Mouse (Mus musculus) gastrocnemius, postnatal 4 days (tissue): ENCODE data around the gene St7. TPM values are rescaled to one million over a fixed set of nuclear protein-coding genes. Genes with fewer than 3 reads are reported as not detected.

Experiments
- DNase-seq, 2 experiments: peaks; one replicate each; pipeline ENCODE4 v3.0.0; 2021 to 2022; ENCODE audit warnings: low spot score in 2 of 2, mixed read lengths in 2 of 2
- total RNA-seq, 2 experiments: library from RNA; stranded (reverse); gene quantifications; 2 replicates each; pipeline ENCODE4 v1.2.3; 2021

Gene St7
- total RNA-seq, 2 experiments from 2014 or later = 17.4 to 18.3 TPM

DNA sequence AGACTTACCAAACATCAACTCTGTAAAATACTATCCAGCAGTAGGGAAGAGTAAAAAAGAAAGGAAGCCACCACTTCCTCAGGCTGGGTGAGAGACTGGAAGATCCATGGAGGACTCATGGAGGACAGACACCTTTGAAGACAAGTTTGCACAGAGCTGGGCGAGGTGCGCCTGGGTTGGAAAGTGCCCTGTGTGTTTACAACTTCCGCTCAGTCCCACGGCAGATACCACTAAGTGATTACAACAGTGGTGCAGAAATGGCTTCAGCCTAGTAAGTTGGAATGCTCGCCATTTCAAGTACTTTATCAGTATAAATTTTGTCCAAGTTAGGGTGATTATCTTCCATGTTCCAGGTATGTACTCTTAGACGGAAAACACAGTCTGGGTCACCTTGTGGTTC is 63.2 kb downstream of the St7 start:
- no peak for DNase-seq

- no peak for DNase-seq
Observed at GRCm38 (mm10) chr6:17758568-17758967, 65.8 kb downstream of the St7 start.

DNA sequence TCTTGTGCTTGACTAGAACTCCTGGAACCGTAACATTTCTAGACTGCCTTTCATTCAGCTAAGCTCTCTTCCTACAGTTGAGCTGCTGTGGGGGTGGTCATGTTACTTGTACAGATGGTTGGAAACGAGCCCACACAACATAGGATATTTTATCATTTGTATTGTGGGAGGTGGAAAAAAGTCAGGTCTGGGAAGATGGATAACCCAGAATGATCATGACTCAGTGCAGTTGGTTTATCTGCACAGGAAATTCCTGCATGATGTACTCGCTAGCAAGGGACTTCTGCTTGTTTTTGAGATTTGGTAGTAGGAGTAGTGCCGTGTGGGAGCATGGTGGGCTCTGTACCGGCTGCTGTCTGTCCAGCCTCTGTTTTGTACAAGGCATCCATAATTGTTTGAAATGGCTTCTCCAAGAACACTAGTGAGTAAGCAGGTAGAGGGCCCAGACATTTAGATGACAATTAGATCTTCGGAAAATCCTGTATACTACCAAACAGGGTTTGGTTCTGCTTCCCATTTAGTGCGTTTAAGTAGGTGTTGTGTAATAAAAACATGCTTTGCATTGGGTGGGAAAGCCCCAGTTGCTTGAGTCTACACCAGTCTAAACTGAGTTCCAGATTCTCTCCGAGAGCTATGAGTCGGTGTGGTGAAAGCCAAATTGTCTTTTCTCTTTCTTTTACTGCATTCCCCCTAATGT is 71.4 kb downstream of the St7 start:
- DNase-seq = no peak

DNA sequence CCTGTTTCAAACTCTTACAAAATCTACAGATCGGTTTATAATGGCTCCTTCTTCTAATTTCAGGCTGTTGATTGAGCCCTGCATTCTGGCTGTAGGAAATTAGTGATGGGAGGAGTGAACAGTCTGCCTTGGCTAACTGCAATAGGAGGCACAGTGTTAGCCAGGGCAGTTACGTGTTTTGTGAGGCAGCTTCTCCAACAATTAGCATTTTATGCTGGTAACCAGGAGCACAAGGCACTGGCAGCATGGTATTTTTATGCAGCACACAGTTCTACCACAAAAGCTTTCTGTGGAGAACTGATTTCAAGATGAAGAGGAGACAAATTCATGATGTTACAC is 71.9 kb downstream of the St7 start:
- no peak for DNase-seq

GRCm38 (mm10) chr6:17769972-17770644 is 77.4 kb downstream of the St7 start:
- no peak for DNase-seq

GRCm38 (mm10) chr6:17770645-17771345 is 78.1 kb downstream of the St7 start:
- DNase-seq = no peak

GRCm38 (mm10) chr6:17771456-17771855 is 78.7 kb downstream of the St7 start:
- DNase-seq = no peak

- no peak for DNase-seq
Observed at GRCm38 (mm10) chr6:17772514-17772913, 79.8 kb downstream of the St7 start.

GRCm38 (mm10) chr6:17776041-17776440 is 83.3 kb downstream of the St7 start:
- no peak for DNase-seq

- no peak for DNase-seq
Observed at GRCm38 (mm10) chr6:17777018-17777799, 84.5 kb downstream of the St7 start.

DNA sequence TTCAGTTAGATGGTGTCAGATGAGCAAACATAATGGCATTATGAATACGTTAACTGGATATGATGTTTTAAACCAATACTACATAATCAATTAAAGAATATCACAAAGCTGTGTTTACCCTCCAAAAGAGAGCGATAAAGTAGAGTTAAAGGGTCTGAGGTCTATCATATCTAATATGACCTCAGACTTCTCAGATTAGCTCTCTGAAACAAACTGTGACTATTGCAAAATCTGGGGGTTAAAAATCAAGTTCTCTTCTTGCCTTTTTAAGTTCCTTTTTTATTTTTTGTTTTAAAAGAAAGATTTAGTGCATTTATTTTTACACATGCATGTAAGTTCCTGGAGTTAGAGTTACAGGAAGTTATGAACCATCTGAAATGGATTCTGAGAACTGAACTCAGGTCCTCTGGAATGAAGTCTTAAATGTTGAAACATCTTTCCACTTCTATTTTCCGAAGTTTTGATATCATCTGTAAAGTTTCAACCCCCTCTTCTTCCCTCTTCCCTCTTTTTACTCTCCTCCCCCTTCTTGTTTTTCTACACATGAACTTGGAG is 86.0 kb downstream of the St7 start:
- no peak for DNase-seq

- DNase-seq = no peak
Observed at GRCm38 (mm10) chr6:17783511-17783910, 90.8 kb downstream of the St7 start.

DNA sequence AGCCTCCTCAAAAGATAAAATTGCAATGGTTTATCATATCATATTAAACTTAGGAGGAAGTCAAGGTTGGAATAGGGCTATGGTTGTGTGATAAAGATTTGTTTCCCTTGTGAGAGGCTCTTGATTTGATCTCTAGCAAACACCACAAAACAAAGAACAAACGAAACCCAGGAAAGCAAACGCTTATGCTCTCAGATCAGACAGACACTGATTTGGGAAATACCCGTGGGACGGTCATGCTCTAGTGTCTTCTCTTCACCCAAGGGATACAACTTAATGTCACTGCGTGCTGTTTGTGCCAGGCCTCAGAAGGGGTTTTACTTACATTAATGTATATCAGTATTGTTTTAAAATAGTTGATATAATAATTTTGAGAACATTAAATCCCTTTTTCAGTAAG is 91.8 kb downstream of the St7 start:
- no peak for DNase-seq

GRCm38 (mm10) chr6:17785248-17785647 is 92.5 kb downstream of the St7 start:
- no peak for DNase-seq

- DNase-seq = no peak
Observed at GRCm38 (mm10) chr6:17787810-17788209, 95.1 kb downstream of the St7 start.

DNA sequence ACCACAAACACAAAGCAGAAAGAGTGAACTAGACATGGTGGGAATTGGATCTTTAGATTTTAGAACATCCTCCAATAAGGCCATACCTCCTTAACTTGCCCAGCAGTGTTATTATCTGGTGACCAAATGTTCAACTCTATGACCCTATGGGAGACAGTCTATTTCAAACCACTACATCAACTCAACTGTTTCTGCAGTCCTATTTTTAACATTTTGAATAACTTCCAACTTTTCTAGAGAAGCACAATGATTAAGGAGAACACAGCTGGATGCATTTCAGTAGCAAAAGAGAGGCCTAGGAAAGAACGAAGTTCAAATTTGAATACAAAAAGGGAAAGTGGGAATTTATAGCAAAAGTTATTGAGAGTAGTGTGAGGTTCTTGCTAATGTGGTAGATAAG is 97.5 kb downstream of the St7 start:
- no peak for DNase-seq

DNA sequence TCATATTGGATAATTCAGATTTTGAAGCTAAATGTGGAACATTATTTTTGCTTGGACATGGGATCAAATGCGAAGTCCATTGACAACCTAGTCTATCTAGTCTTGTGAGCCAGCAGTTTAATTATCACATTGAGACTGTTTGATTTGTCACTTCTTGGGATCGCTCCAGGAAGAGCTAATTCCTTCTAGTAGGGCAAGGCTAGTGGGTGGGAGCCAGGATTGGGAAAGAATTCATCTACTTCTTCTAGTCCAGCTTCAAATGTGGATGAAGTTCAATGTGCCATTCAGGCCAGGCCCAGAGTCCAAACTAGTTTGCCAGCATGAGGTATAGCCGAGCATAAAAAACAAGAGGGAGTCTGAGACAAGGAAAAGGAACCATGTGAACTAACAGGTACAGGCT is 100.7 kb downstream of the St7 start:
- no peak for DNase-seq

DNA sequence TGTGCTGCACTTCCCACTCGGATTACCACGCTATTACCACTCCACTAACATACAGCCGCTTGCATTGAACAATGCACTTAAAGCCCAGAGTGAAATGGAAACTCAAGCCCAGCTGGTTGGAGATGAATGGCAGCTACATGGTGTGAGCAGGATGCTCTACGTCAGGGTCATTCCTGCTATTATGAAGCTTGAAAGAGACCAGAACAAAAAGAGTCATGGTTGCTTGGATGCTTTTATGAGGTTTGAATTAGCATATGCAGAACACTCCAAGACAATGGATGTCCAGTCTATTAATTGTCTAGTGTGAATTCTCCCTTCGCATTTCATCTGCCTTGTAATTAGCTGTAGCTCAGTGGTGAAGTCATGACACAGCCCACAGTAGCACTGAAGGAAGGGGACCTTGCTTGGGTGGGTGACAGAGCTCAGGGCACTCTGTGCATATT is 104.6 kb downstream of the St7 start:
- DNase-seq = no peak

- no peak for DNase-seq
Observed at GRCm38 (mm10) chr6:17800694-17801093, 108.0 kb downstream of the St7 start.

- no peak for DNase-seq
Observed at GRCm38 (mm10) chr6:17804468-17804867, 111.7 kb downstream of the St7 start.

- DNase-seq = no peak
Observed at GRCm38 (mm10) chr6:17806569-17806968, 113.8 kb downstream of the St7 start.
